Comparison of ENCODE assay signal across 9 mouse cellular contexts in the genomic region with DNA sequence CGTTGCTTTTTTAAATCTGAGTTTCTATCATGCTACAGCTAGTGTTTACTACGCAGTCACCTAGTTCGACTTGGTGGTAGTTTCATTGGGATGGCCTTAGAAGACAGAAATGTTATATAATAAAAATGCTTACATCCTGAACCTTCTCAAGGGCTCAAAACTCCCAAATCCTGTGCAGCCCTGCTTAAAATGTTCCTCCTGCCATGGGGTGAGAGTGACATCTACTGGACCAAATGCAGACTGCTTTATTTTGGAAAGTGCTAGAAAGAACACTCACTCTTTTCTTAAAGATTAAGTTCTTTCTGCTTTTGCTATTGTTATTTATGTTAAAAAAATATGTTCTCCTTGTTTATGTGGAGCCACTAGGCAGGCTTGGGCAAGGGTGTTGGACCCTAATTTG.
DNase-seq lines count a peak whose midpoint lies in the region; ATAC-seq and TF ChIP-seq lines count a peak whose summit lies in the region.
"Had no signal": no experiment of that assay in that cellular context is flagged by ENCODE, and none has a peak within 500 bp of the region (broad histone marks: within the 10 kb centered on the region; RNA-seq: fewer than 3 reads in every experiment).

No protein-coding gene starts in this region.

- H3K4me2 ChIP-seq in midbrain, embryonic 14.5 days (ENCODE audit: low read length), result no peak overlapping the region
- H3K4me2 ChIP-seq: neural tube, embryonic 12.5 days had no signal

- DNase-seq in heart, postnatal 10 days, result peak; percentile 33 to 49
- DNase-seq in heart, adult 11 months, result no peak
- peak; percentile 1 for DNase-seq in 3134 (ENCODE audit: extremely low read depth, insufficient read length, low spot score)
- peak; percentile 30 for DNase-seq in MN1 (ENCODE audit: low spot score)
- DNase-seq in embryo, embryonic 10.5 days (ENCODE audit: low spot score), result peak; percentile 66
- DNase-seq in layer of hippocampus, adult 2 months (ENCODE audit: low spot score in 2 of 2), result peak; percentile 10 to 16
- peak; percentile 78 for DNase-seq in midbrain, embryonic 14.5 days
- no peak for DNase-seq in urinary bladder, adult 2 months (ENCODE audit: low spot score)

- 65% methylated on average over 3 of the region's 3 CpGs for WGBS in midbrain, embryonic 14.5 days

- H3K9me3 ChIP-seq in midbrain, embryonic 14.5 days (ENCODE audit: control insufficient read depth, low read length), result no peaks in the 10 kb centered on the region
- H3K9me3 ChIP-seq: neural tube, embryonic 12.5 days had no signal

- TF ChIP-seq CTCF in layer of hippocampus, adult 2 months (conservative IDR thresholded peaks at IDR 0.05), result peak; percentile 90

- no peak overlapping the region for H3K4me3 ChIP-seq in layer of hippocampus, adult 2 months
- H3K4me3 ChIP-seq in midbrain, embryonic 14.5 days (replicated peaks; ENCODE audit: low read depth, low read length), result no peak overlapping the region
- H3K4me3 ChIP-seq: neural tube, embryonic 12.5 days had no signal

- no peak overlapping the region for H3K9ac ChIP-seq in midbrain, embryonic 14.5 days (replicated peaks; ENCODE audit: low read length)
- H3K9ac ChIP-seq: neural tube, embryonic 12.5 days had no signal

- no peak for ATAC-seq in midbrain, embryonic 14.5 days (ENCODE audit: low FRiP score, low TSS enrichment)

- no peak overlapping the region for H3K27ac ChIP-seq in layer of hippocampus, adult 2 months
- no peak overlapping the region for H3K27ac ChIP-seq in midbrain, embryonic 14.5 days (replicated peaks; ENCODE audit: low read depth, low read length)
- H3K27ac ChIP-seq: neural tube, embryonic 12.5 days had no signal

- no peaks in the 10 kb centered on the region for H3K36me3 ChIP-seq in midbrain, embryonic 14.5 days (ENCODE audit: control insufficient read depth, insufficient read depth, low read length)
- H3K36me3 ChIP-seq: neural tube, embryonic 12.5 days had no signal

- intact Hi-C loops in heart, postnatal 10 days (cut with DNase I), result loop anchor here (1.0 to 5.0 kb wide), 3 partner anchors 140 to 484 kb away; no protein-coding TSS in a partner anchor

- no peaks in the 10 kb centered on the region for H3K4me1 ChIP-seq in midbrain, embryonic 14.5 days (ENCODE audit: control insufficient read depth, insufficient read depth, low read length)
- H3K4me1 ChIP-seq: neural tube, embryonic 12.5 days had no signal

- no peaks in the 10 kb centered on the region; the same call in 1 of the 2 replicates for H3K27me3 ChIP-seq in midbrain, embryonic 14.5 days (ENCODE audit: control insufficient read depth, insufficient read depth, low read length)
- H3K27me3 ChIP-seq: neural tube, embryonic 12.5 days had no signal

Comparison
In these comparisons a context has a peak if more than half of its experiments do, and no peak if none do; other contexts are left out.
1. DNase-seq: peak in heart, postnatal 10 days (2 of 2), 3134 (single experiment), MN1 (single experiment), embryo, embryonic 10.5 days (single experiment), layer of hippocampus, adult 2 months (2 of 2) and midbrain, embryonic 14.5 days (single experiment); none in heart, adult 11 months (single experiment) and urinary bladder, adult 2 months (single experiment).